Mouse (Mus musculus) Muller cell, postnatal 12 days (primary cell): ENCODE data around the gene Hoxa7.

Experiments used
- DNase-seq: peaks from one replicate; pipeline ENCODE4 v3.0.0-alpha.2; 2015; ENCODE audit errors: inconsistent ontology term

Hoxa7 gene

GRCm38 (mm10) chr6:52239625-52240388 is 18.2 kb upstream of the Hoxa7 start:
- DNase-seq, result no peak

- DNase-seq, result no peak
Measured at GRCm38 (mm10) chr6:52238976-52239375, 17.3 kb upstream of the Hoxa7 start.

DNA sequence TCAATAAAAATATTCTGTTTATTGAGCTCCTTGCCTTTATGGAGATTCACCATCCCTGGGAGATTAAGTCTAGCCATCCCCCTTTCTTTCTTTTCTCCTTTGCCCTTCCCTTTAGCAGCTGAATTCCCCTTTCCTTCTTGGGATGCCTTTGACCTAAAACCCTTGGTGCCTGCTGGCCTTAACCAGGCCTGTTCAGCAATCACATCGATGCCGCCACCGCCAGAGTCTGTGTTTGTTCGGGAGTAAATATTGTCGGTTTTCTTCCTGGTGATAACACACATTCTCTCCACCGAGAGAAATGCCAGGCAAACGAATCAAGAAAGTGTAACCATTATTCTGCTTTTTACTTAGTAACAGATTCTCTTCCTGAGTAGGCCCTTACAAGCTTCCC is 16.5 kb upstream of the Hoxa7 start:
- DNase-seq, result no peak

GRCm38 (mm10) chr6:52237346-52238154 is 15.9 kb upstream of the Hoxa7 start:
- DNase-seq, result no peak

DNA sequence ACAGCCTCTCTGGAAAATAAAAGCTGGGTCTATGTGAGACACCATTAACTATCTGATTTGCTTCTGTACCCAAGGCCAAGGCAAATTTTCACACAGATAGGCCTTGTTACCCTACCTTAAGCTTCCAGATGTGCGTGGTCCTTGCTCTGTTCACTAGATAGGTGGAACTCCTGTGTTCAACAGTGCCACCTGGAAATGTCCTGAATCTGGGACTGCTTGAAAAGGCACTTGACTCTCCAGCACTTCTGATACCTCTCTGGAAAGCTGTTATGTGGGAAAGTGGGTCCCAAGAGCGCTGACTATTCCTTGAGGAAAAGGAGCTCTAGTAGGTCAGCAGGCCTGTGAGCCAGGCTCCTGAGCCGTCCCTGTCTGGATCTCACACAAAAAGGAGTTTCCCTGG is 15.2 kb upstream of the Hoxa7 start:
- DNase-seq, result no peak

DNA sequence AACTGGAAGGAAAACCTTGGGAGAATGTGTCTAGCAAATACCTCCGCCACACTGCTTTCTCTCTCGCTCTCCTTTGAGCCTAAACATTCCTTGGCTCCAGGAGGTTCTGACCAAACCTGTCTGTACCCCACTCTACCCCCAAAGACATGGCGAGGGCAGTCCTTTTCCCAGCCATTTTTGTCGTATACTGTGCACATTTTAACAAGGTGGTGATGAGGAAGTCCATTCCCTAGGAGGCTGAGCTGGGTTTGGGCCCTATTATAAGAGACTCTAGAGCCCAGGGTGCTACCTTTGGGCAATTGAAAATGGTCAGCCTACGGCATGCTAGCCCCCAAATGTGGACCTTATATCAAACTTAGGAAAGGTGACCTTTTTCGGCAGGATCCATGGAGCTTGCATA is 14.2 kb upstream of the Hoxa7 start:
- DNase-seq, result no peak

- DNase-seq, result no peak
Measured at GRCm38 (mm10) chr6:52235267-52235666, 13.6 kb upstream of the Hoxa7 start.

- DNase-seq, result no peak
Measured at GRCm38 (mm10) chr6:52234428-52235140, 12.9 kb upstream of the Hoxa7 start.

- no peak for DNase-seq
Measured at GRCm38 (mm10) chr6:52233546-52234427, 12.1 kb upstream of the Hoxa7 start.

GRCm38 (mm10) chr6:52232984-52233545 is 11.4 kb upstream of the Hoxa7 start:
- DNase-seq, result no peak

DNA sequence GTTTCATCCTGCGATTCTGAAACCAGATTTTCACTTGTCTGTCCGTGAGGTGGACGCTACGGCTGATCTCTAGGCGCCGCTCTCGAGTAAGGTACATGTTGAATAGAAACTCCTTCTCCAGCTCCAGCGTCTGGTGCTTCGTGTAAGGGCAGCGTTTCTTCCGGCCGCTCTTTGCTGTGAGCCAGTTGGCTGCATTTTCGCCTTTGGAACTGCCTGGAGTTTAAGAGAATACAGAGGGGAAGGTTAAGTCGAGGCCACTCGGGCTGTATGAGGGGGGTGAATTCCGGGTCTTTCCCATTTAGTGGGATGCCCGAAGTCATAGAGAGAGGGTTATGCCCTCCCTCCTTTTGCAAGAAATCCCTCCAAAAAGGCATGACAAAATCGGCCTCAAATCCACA is 10.9 kb upstream of the Hoxa7 start:
- DNase-seq, result no peak

DNA sequence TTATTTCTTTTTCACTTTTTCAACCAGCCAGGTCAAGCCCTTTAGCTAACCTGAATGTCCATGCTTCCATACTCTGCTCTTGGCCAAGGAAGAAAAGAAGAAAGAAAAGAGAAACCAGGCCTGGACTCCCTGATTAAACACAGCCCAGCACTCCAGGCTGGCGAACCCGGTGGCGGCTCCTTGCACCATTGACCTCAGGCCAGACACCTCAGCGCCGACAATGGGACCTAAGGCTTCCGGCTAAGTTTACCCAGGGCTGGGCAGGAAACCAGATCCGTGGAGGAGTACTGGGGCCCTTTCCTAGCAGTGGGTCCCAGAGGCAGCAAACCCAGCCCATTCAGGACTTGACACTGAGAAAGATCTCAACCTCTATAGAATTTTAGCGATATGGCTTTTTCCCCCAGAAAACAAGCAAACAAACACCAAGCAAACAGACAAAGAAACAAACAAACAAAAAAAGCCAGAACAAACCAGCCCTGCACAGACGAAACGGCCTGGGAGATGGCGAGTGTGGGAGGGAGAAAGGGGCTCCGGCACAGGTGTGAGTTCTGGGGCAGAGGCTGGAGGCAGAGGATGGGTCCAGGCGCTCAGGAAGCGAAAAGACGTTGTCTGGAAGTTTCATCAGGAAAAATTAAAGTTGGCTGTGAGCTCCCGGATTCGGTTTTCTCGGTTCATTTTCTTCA is 10.4 kb upstream of the Hoxa7 start:
- DNase-seq, result no peak

DNA sequence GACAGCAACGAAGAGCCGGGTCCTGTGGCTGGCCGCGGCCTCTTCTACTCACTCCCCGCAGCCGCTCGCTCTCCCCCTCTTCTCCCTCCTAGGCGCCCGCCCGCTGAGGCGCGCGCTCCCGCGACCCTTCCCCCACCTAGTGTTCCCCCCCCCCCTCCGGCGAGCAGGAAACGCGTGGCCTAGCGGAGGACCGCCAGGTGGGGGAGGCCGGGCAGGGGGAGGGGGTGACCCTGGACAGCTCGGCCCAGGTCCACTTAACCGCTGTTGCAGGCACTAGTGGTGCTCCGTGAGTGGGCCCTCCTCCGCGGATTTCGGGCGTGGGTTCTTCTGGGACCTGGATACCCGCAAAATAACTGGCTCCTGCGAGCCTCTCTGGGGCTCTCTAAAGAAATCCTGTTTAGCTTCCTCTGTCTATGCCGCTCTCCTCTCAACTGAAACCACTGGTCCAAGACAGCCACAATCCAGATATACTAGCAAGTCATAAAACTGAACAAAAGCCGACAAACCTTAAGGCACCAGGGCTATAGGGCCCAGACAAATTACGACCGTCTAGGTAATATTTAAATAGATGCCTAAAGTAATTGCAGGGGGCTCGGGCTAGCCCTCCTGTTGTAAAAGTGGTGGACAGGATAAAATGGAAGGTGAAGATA is 9.0 kb upstream of the Hoxa7 start, which contains the start of gene Hoxa9:
TSS of gene Hoxa9 (minus strand) at position 574 of the 650 bp plus-strand sequence.
- no peak for DNase-seq

DNA sequence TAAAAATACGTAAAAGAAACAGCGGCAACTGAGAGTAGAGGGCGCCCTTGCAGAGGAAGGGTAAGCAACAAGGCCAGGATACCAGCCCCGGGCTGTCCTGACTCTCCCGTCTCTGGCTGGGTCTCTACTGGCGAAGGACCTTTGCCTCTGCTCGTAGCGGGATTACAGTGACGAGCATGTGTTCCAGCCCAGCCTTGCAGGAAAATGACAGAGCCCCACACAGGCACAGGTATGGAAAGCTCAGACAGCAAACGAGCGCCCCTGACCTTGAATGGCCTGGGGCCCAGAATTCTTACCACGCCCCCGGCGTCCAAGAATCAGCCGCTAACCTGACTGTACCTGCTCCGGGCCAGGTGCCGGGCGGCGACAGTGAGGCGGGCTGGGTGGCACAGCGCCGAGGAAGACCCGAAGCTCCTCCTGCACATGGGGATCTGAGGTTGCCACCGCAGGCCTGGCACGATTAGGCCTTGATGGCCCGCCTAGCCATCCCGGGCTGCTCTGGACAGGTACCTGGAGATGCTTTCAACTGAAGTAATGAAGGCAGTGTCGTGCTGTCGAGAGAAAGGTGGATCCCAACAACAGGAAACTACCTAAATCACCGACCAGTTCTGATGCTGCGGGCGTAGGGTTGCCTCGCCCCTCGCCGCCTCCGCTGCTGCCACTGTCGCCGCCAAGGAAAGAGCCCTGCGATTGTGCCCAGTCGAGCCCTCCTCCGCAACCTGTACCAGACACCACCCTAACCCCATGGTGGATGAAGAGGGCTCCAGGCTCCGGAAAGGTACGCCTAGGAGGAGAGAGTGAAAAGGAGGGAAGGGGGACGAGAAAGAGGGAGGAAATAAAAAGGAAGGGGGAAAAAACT is 8.1 kb upstream of the Hoxa7 start:
- DNase-seq, result no peak

GRCm38 (mm10) chr6:52228475-52229465 is 7.1 kb upstream of the Hoxa7 start:
- DNase-seq, result no peak

- no peak for DNase-seq
Measured at GRCm38 (mm10) chr6:52227470-52228222, 6.0 kb upstream of the Hoxa7 start.
